Mouse (Mus musculus) stomach, postnatal 0 days (tissue): ENCODE results near the gene Scaper. TPM values are rescaled to one million over a fixed set of nuclear protein-coding genes. Genes with fewer than 3 reads are reported as not detected.

ENCODE experiments used
- ATAC-seq: fragments of 200-750 bp; cut with Nextera tagmentation; 2 replicates; pipeline ENCODE4 v1.8.0; 2017; ENCODE audit not compliant: low FRiP score, low TSS enrichment
- DNase-seq: peaks from one replicate; pipeline ENCODE4 v3.0.0-alpha.2; 2016; ENCODE audit warnings: low spot score
- H3K27ac ChIP-seq: fragments of 300-500 bp; sonication (generic); replicated peaks from 2 replicates; pipeline ENCODE4 v1.5.1; 2014; ENCODE audit warnings: mild to moderate bottlenecking, control low read depth
- H3K27me3 ChIP-seq: fragments of 300-500 bp; sonication (generic); 2 replicates; pipeline ENCODE4 v1.6.1; 2014; ENCODE audit warnings: low read length; ENCODE audit not compliant: control insufficient read depth, insufficient read depth
- H3K36me3 ChIP-seq: fragments of 300-500 bp; sonication (generic); 2 replicates; pipeline ENCODE4 v1.6.1; 2014; ENCODE audit warnings: low read length, mixed read lengths; ENCODE audit not compliant: control insufficient read depth, insufficient read depth
- H3K4me1 ChIP-seq: fragments of 300-500 bp; sonication (generic); replicated peaks from 2 replicates; pipeline ENCODE4 v1.6.1; 2014; ENCODE audit warnings: antibody characterized with exemption; ENCODE audit not compliant: control insufficient read depth, insufficient read depth
- H3K4me2 ChIP-seq: fragments of 300-500 bp; sonication (generic); replicated peaks from 2 replicates; pipeline ENCODE4 v1.6.1; 2014; ENCODE audit warnings: low read depth, mild to moderate bottlenecking, control low read depth, moderate library complexity
- H3K4me3 ChIP-seq: fragments of 300-500 bp; sonication (generic); 2 replicates; pipeline ENCODE4 v1.5.1; 2014; ENCODE audit warnings: low read depth, low read length, control low read depth
- H3K9ac ChIP-seq: fragments of 300-500 bp; sonication (generic); 2 replicates; pipeline ENCODE4 v1.6.1; 2014; ENCODE audit warnings: mild to moderate bottlenecking, low read length, control low read depth, mixed read lengths
- H3K9me3 ChIP-seq: fragments of 300-500 bp; sonication (generic); 2 replicates; pipeline ENCODE4 v1.6.1; 2016; ENCODE audit warnings: low read length; ENCODE audit not compliant: control insufficient read depth
- CTCF ChIP-seq: IDR thresholded peaks from 2 replicates; pipeline ENCODE4 v1.5.1; 2016; ENCODE audit warnings: antibody characterized with exemption, low read depth, mild to moderate bottlenecking, moderate library complexity
- EP300 ChIP-seq: optimal IDR thresholded peaks from 2 replicates; pipeline ENCODE3; 2016; ENCODE audit warnings: antibody characterized with exemption
- WGBS: fragments of 180-500 bp; shearing (Covaris S2); extraction: QIAGEN DNeasy Blood & Tissue Kit; methylation state at CpG from one replicate; pipeline ENCODE4 v1.1.7; 2014; 5-methylcytosine and 5-hydroxymethylcytosine counted together
- polyA plus RNA-seq: library from polyadenylated mRNA; unstranded; fragments of >200 nt; fragmentation: Nextera tagmentation; extraction: Ambion mirVana; gene quantifications from 2 replicates; pipeline ENCODE4 v1.2.1, GENCODE M21; 2015

The Scaper gene
- polyA plus RNA-seq, 1 experiment from 2014 or later, result 5.9 TPM

- under 1% methylated on average over 28 of the region's 28 CpGs for WGBS
- H3K4me1 ChIP-seq, result no peaks in the 10 kb centered on the region
- DNase-seq, result peak; percentile 75
Measured at GRCm38 (mm10) chr9:55540888-55541287, 397.0 kb downstream of the Scaper start.

GRCm38 (mm10) chr9:55540391-55540770 is 397.5 kb downstream of the Scaper start:
- Histone ChIP-seq H3K4me3 (peak overlapping the region; percentile 49), H3K36me3 (no peaks in the 10 kb centered on the region), H3K9ac (peak overlapping the region; percentile 24; the same call in 1 of the 2 replicates), H3K4me1 (no peaks in the 10 kb centered on the region), H3K9me3 (no peaks in the 10 kb centered on the region), H3K4me2 (peak overlapping the region; percentile 74), H3K27ac (peak overlapping the region; percentile 5; the same call in 1 of the 2 replicates), H3K27me3 (peaks cover 3% of the 10 kb centered on the region; the same call in 1 of the 2 replicates)
- ATAC-seq, result no peak
- whole genome bisulfite sequencing, result 2% methylated on average over 12 of the region's 12 CpGs
- no peak for DNase-seq
- TF ChIP-seq CTCF, result no peak
- TF ChIP-seq EP300, result no peak

More at GRCm38 (mm10) chr9:55540888-55541287, 397.0 kb downstream of the Scaper start:
- Histone ChIP-seq H3K9ac (peak overlapping the region; percentile 24), H3K9me3 (no peaks in the 10 kb centered on the region), H3K27ac (peak overlapping the region; percentile 5; the same call in 1 of the 2 replicates), H3K4me2 (peak overlapping the region; percentile 74), H3K4me3 (peak overlapping the region; percentile 49), H3K27me3 (peaks cover 3% of the 10 kb centered on the region; the same call in 1 of the 2 replicates), H3K36me3 (no peaks in the 10 kb centered on the region)
- ATAC-seq, result peak; percentile 80
- TF ChIP-seq CTCF, result no peak
- no peak for TF ChIP-seq EP300

GRCm38 (mm10) chr9:55539661-55540390 is 398.1 kb downstream of the Scaper start:
- Histone ChIP-seq H3K27ac (no peak overlapping the region), H3K27me3 (peaks cover 3% of the 10 kb centered on the region; the same call in 1 of the 2 replicates), H3K4me1 (no peaks in the 10 kb centered on the region), H3K9me3 (no peaks in the 10 kb centered on the region), H3K9ac (peak overlapping the region; percentile 24; the same call in 1 of the 2 replicates), H3K4me3 (peak overlapping the region; percentile 49), H3K36me3 (no peaks in the 10 kb centered on the region), H3K4me2 (peak overlapping the region; percentile 74)
- ATAC-seq (no peak), DNase-seq (no peak)
- TF ChIP-seq CTCF, result no peak
- no peak for TF ChIP-seq EP300
- WGBS, result 5% methylated on average over 31 of the region's 31 CpGs

GRCm38 (mm10) chr9:55539006-55539405 is 398.9 kb downstream of the Scaper start:
- Histone ChIP-seq H3K27me3 (peaks cover 3% of the 10 kb centered on the region; the same call in 1 of the 2 replicates), H3K9ac (no peak overlapping the region), H3K9me3 (no peaks in the 10 kb centered on the region), H3K4me1 (no peaks in the 10 kb centered on the region), H3K4me3 (no peak overlapping the region), H3K36me3 (no peaks in the 10 kb centered on the region), H3K4me2 (no peak overlapping the region), H3K27ac (no peak overlapping the region)
- WGBS, result 50% methylated on average over 1 of the region's 1 CpGs
- no peak for ATAC-seq
- no peak for DNase-seq
- TF ChIP-seq CTCF (no peak), EP300 (no peak)

- H3K9me3 ChIP-seq, result no peaks in the 10 kb centered on the region
- ATAC-seq (no peak), DNase-seq (no peak)
- no peak within 1 kb of the TSS for H3K9ac ChIP-seq
- H3K27ac ChIP-seq, result no peak within 1 kb of the TSS
- 24% methylated on average over 4 of the region's 4 CpGs for WGBS
- peak within 1 kb of the TSS; percentile 74 for H3K4me2 ChIP-seq
- no peak for TF ChIP-seq EP300
- no peak for TF ChIP-seq CTCF
- H3K27me3 ChIP-seq, result peaks cover 3% of the 10 kb centered on the region; the same call in 1 of the 2 replicates
- H3K4me1 ChIP-seq, result no peaks in the 10 kb centered on the region
- H3K4me3 ChIP-seq, result peak within 1 kb of the TSS; percentile 23; the same call in 1 of the 2 replicates
- no peaks in the 10 kb centered on the region for H3K36me3 ChIP-seq
Measured at GRCm38 (mm10) chr9:55538377-55538776, 399.5 kb downstream of the Scaper start, which contains the start of gene Isl2. Isl2 (plus strand) TSS chr9:55538672.

GRCm38 (mm10) chr9:55535907-55536306 is 402.0 kb downstream of the Scaper start:
- peak; percentile 72 for DNase-seq

More at GRCm38 (mm10) chr9:55535907-55536306, 402.0 kb downstream of the Scaper start:
- no peaks in the 10 kb centered on the region for H3K9me3 ChIP-seq
- H3K4me2 ChIP-seq, result no peak overlapping the region
- no peaks in the 10 kb centered on the region for H3K36me3 ChIP-seq
- no peak overlapping the region for H3K27ac ChIP-seq
- ATAC-seq, result peak; percentile 55; the same call in 1 of the 2 replicates
- TF ChIP-seq CTCF (peak; percentile 88), EP300 (no peak)
- H3K4me3 ChIP-seq, result no peak overlapping the region
- no peaks in the 10 kb centered on the region for H3K4me1 ChIP-seq
- no peak overlapping the region for H3K9ac ChIP-seq
- WGBS, result 14% methylated on average over 3 of the region's 3 CpGs
- peaks cover 3% of the 10 kb centered on the region; the same call in 1 of the 2 replicates for H3K27me3 ChIP-seq
